Mouse (Mus musculus) midbrain, embryonic 16.5 days (tissue): ENCODE data around the gene Med29. TPM values are rescaled to one million over a fixed set of nuclear protein-coding genes. Genes with fewer than 3 reads are reported as not detected.
A peak's percentile ranks its signal among the peaks of the same experiment; 100 is the strongest.

Source experiments
- ATAC-seq: fragments of 200-750 bp; cut with Nextera tagmentation; 2 replicates; pipeline ENCODE4 v1.8.0; 2017; ENCODE audit warnings: moderate TSS enrichment
- H3K27ac ChIP-seq: fragments of 300-500 bp; sonication (generic); 2 replicates; pipeline ENCODE4 v1.5.1; 2014; ENCODE audit warnings: mild to moderate bottlenecking, low read length, mixed read lengths
- H3K27me3 ChIP-seq: fragments of 300-500 bp; sonication (generic); 2 replicates; pipeline ENCODE4 v1.6.1; 2014; ENCODE audit warnings: low read depth, low read length, mixed read lengths; ENCODE audit not compliant: control insufficient read depth, insufficient read depth
- H3K36me3 ChIP-seq: fragments of 300-500 bp; sonication (generic); 2 replicates; pipeline ENCODE4 v1.6.1; 2014; ENCODE audit warnings: mild to moderate bottlenecking, low read length, moderate library complexity, mixed read lengths; ENCODE audit not compliant: control insufficient read depth, insufficient read depth
- H3K4me1 ChIP-seq: fragments of 300-500 bp; sonication (generic); 2 replicates; pipeline ENCODE4 v1.6.1; 2014; ENCODE audit warnings: mild to moderate bottlenecking, low read length, mixed read lengths; ENCODE audit not compliant: control insufficient read depth, insufficient read depth
- H3K4me2 ChIP-seq: fragments of 300-500 bp; sonication (generic); 2 replicates; pipeline ENCODE4 v1.6.1; 2014; ENCODE audit warnings: mild to moderate bottlenecking, low read length, mixed read lengths
- H3K4me3 ChIP-seq: fragments of 300-500 bp; sonication (generic); 2 replicates; pipeline ENCODE4 v1.5.1; 2014; ENCODE audit warnings: low read depth, mild to moderate bottlenecking, low read length, moderate library complexity, mixed read lengths
- H3K9ac ChIP-seq: fragments of 300-500 bp; sonication (generic); 2 replicates; pipeline ENCODE4 v1.6.1; 2014; ENCODE audit warnings: low read depth, low read length, mixed read lengths
- H3K9me3 ChIP-seq: fragments of 300-500 bp; sonication (generic); replicated peaks from 2 replicates; pipeline ENCODE4 v1.6.1; 2014; ENCODE audit warnings: mild to moderate bottlenecking, low read length, mixed read lengths; ENCODE audit not compliant: control insufficient read depth, poor library complexity, severe bottlenecking
- WGBS: fragments of 180-500 bp; shearing (Covaris S2); extraction: QIAGEN DNeasy Blood & Tissue Kit; methylation state at CpG from one replicate; pipeline ENCODE4 v1.1.7; 2014; 5-methylcytosine and 5-hydroxymethylcytosine counted together
- polyA plus RNA-seq: library from polyadenylated mRNA; unstranded; fragments of >200 nt; fragmentation: Nextera tagmentation; extraction: Ambion mirVana; gene quantifications from 2 replicates; pipeline ENCODE4 v1.2.1, GENCODE M21; 2015

Med29 gene
- polyA plus RNA-seq, 1 experiment from 2014 or later = 40.3 TPM

GRCm38 (mm10) chr7:28356981-28357380 is 35.5 kb downstream of the Med29 start:
- ATAC-seq = no peak
- H3K9ac ChIP-seq = no peak overlapping the region
- peaks cover 6% of the 10 kb centered on the region; the same call in 1 of the 2 replicates for H3K36me3 ChIP-seq
- H3K4me1 ChIP-seq = peaks cover 9% of the 10 kb centered on the region
- 0% methylated on average over 5 of the region's 5 CpGs for WGBS
- no peak overlapping the region for H3K4me3 ChIP-seq
- peak overlapping the region; percentile 24; the same call in 1 of the 2 replicates for H3K27ac ChIP-seq
- H3K27me3 ChIP-seq = no peaks in the 10 kb centered on the region
- no peaks in the 10 kb centered on the region for H3K9me3 ChIP-seq
- no peak overlapping the region for H3K4me2 ChIP-seq

- Histone ChIP-seq H3K9me3 (no peaks in the 10 kb centered on the region), H3K27me3 (no peaks in the 10 kb centered on the region), H3K4me2 (no peak overlapping the region), H3K27ac (no peak overlapping the region), H3K36me3 (peaks cover 6% of the 10 kb centered on the region; the same call in 1 of the 2 replicates), H3K4me1 (peaks cover 17% of the 10 kb centered on the region), H3K4me3 (no peak overlapping the region), H3K9ac (no peak overlapping the region)
- 94% methylated on average over 3 of the region's 3 CpGs for WGBS
- ATAC-seq = no peak
These were observed 37.3 kb downstream of the Med29 start for GRCm38 (mm10) chr7:28355221-28355620.

- Histone ChIP-seq H3K4me2 (no peak overlapping the region), H3K9me3 (no peaks in the 10 kb centered on the region), H3K4me1 (peaks cover 23% of the 10 kb centered on the region), H3K9ac (no peak overlapping the region), H3K4me3 (no peak overlapping the region), H3K27ac (no peak overlapping the region), H3K36me3 (peaks cover 6% of the 10 kb centered on the region; the same call in 1 of the 2 replicates), H3K27me3 (no peaks in the 10 kb centered on the region)
- WGBS = 89% methylated on average over 3 of the region's 3 CpGs
- ATAC-seq = no peak
These were observed 37.9 kb downstream of the Med29 start for GRCm38 (mm10) chr7:28354596-28354995.

GRCm38 (mm10) chr7:28354113-28354581 is 38.4 kb downstream of the Med29 start:
- H3K9ac ChIP-seq = no peak overlapping the region
- H3K27me3 ChIP-seq = no peaks in the 10 kb centered on the region
- H3K27ac ChIP-seq = no peak overlapping the region
- H3K4me2 ChIP-seq = no peak overlapping the region
- no peak overlapping the region for H3K4me3 ChIP-seq
- ATAC-seq = no peak
- 90% methylated on average over 3 of the region's 3 CpGs for WGBS
- H3K36me3 ChIP-seq = peaks cover 6% of the 10 kb centered on the region; the same call in 1 of the 2 replicates
- no peaks in the 10 kb centered on the region for H3K9me3 ChIP-seq
- H3K4me1 ChIP-seq = peaks cover 24% of the 10 kb centered on the region

- Histone ChIP-seq H3K4me2 (no peak overlapping the region), H3K9me3 (no peaks in the 10 kb centered on the region), H3K9ac (no peak overlapping the region), H3K36me3 (peaks cover 6% of the 10 kb centered on the region; the same call in 1 of the 2 replicates), H3K27me3 (no peaks in the 10 kb centered on the region), H3K4me1 (peaks cover 24% of the 10 kb centered on the region), H3K4me3 (no peak overlapping the region), H3K27ac (no peak overlapping the region)
- WGBS = 93% methylated on average over 2 of the region's 2 CpGs
- ATAC-seq = no peak
These were observed 39.2 kb downstream of the Med29 start for GRCm38 (mm10) chr7:28353267-28353666.

DNA sequence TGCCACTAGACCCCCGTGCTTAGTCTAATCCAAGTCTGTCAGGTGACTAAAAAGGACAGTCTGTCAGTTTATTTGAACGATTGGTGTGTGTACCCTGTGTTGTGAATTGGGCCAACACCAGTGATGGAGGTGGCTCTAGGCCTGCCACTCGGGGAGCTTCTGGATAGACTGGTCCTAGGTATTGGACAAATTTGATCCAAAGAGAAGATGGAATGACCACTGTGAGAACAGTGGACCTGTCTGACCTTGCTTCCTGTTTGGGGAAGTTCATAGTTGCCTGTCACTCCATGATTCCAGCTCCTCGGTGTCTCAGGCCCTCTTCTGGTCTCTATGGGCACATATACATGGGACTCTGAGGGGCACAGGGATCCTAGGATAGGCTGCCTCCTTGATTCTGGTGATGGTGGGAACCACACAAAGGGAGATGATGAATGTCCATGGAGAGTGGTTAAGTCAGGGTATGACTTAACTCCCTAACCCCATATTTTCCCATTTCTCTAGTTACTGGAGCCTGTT is 40.8 kb downstream of the Med29 start:
- H3K27ac ChIP-seq = no peak overlapping the region
- WGBS = 53% methylated on average over 4 of the region's 4 CpGs

DNA sequence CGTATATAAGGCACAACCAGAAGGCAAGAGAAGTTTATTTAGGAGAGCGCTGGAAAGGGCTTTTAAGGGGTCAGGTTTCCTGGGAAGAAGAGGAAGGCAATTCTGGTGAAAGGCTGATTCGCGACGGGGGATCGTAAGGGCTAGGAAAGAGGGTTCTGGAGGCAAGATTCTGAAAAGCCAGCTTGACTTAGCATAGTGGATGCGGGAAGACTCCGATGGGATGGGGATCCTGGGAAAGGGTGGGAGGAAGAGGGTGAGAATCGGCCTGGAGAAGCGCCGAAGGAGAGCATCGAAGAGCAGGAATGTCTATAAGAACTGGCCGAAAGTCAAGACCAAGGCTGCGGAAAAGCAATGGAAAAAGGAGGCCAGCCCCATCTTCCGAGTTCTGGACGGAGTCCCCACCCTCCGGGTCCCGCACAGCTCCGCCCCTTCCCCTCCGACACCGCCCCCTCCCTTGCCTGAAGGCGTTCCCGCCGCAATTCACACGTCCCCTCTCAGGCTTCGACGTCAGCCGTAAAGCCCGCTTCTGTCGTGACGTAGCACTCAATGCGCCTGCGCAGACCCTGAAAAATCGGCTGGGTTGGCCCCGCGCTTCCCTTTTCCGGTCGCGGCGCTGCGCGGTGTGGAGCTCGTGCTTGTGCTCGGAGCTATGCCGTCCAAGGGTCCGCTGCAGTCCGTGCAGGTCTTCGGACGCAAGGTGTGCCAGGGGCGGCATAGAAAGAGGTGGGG is 42.2 kb downstream of the Med29 start, which contains the start of gene Rps16:
Gene Rps16 (plus strand): TSS at position 498 of the 729 bp plus-strand sequence.
- Histone ChIP-seq H3K27me3 (no peaks in the 10 kb centered on the region), H3K4me2 (peak within 1 kb of the TSS; percentile 96), H3K4me1 (peaks cover 18% of the 10 kb centered on the region), H3K9ac (peak within 1 kb of the TSS; percentile 95), H3K36me3 (peaks cover 6% of the 10 kb centered on the region; the same call in 1 of the 2 replicates), H3K27ac (peak within 1 kb of the TSS; percentile 91), H3K9me3 (no peaks in the 10 kb centered on the region), H3K4me3 (peak within 1 kb of the TSS; percentile 85)
- peak; percentile 92 for ATAC-seq
- under 1% methylated on average over 46 of the region's 50 CpGs for WGBS

More for the DNA sequence above, 40.8 kb downstream of the Med29 start:
- no peak for ATAC-seq
- Histone ChIP-seq H3K9me3 (no peaks in the 10 kb centered on the region), H3K9ac (peak overlapping the region; percentile 95), H3K36me3 (peaks cover 6% of the 10 kb centered on the region; the same call in 1 of the 2 replicates), H3K4me3 (peak overlapping the region; percentile 85), H3K4me1 (peaks cover 18% of the 10 kb centered on the region), H3K4me2 (peak overlapping the region; percentile 96), H3K27me3 (no peaks in the 10 kb centered on the region)

GRCm38 (mm10) chr7:28348601-28349000 is 43.9 kb downstream of the Med29 start:
- H3K27me3 ChIP-seq = no peaks in the 10 kb centered on the region
- H3K9ac ChIP-seq = no peak overlapping the region
- H3K4me3 ChIP-seq = no peak overlapping the region
- no peak overlapping the region for H3K27ac ChIP-seq
- 84% methylated on average over 7 of the region's 7 CpGs for WGBS
- no peaks in the 10 kb centered on the region for H3K9me3 ChIP-seq
- ATAC-seq = no peak
- H3K4me2 ChIP-seq = no peak overlapping the region
- 0 out of 2 replicates have a peak, but pooled peaks cover under 1% of the 10 kb centered on the region for H3K36me3 ChIP-seq
- H3K4me1 ChIP-seq = peaks cover 18% of the 10 kb centered on the region

- H3K9ac ChIP-seq = no peak overlapping the region
- H3K27me3 ChIP-seq = no peaks in the 10 kb centered on the region
- H3K4me2 ChIP-seq = no peak overlapping the region
- no peak overlapping the region for H3K4me3 ChIP-seq
- 76% methylated on average over 3 of the region's 3 CpGs for WGBS
- H3K9me3 ChIP-seq = no peaks in the 10 kb centered on the region
- H3K36me3 ChIP-seq = no peaks in the 10 kb centered on the region
- H3K27ac ChIP-seq = no peak overlapping the region
- peaks cover 18% of the 10 kb centered on the region for H3K4me1 ChIP-seq
- no peak for ATAC-seq
These were observed 44.8 kb downstream of the Med29 start for GRCm38 (mm10) chr7:28347746-28348145.
